Mouse (Mus musculus): Measurements from ENCODE around the gene Sgms1. TPM values are rescaled to one million over a fixed set of nuclear protein-coding genes. Genes with fewer than 3 reads are reported as not detected.
"Not testable (repeated sequence)": the region's sequence is repeated elsewhere in the genome, so short reads cannot be mapped to it uniquely, and the experiment has no call there.

Sgms1 gene
- polyA plus RNA-seq, 1 experiment from 2014 or later: 31.4 TPM

- peaks cover 26% of the 10 kb centered on the region for H3K4me1 ChIP-seq (replicated peaks; ENCODE audit: control insufficient read depth, insufficient read depth, low read length)
- H3K27ac ChIP-seq (ENCODE audit: low read depth, low read length): no peak overlapping the region
- no peak for ATAC-seq (replicated peaks; ENCODE audit: low FRiP score)
- no peak overlapping the region for H3K9ac ChIP-seq (ENCODE audit: low read depth, low read length)
- no peaks in the 10 kb centered on the region for H3K36me3 ChIP-seq (ENCODE audit: control insufficient read depth, insufficient read depth, low read length)
- 55% methylated on average over 3 of the region's 3 CpGs for WGBS
- DNase-seq (ENCODE audit: low spot score): no peak
- no peak overlapping the region for H3K4me2 ChIP-seq
- H3K27me3 ChIP-seq (replicated peaks; ENCODE audit: control insufficient read depth, insufficient read depth, low read length): no peaks in the 10 kb centered on the region
- H3K9me3 ChIP-seq (ENCODE audit: control insufficient read depth, low read length): no peaks in the 10 kb centered on the region
- H3K4me3 ChIP-seq (ENCODE audit: low read depth, low read length): no peak overlapping the region
These were observed 67.0 kb downstream of the Sgms1 start for GRCm38 (mm10) chr19:32322429-32323035.

- H3K9ac ChIP-seq (ENCODE audit: low read depth, low read length): no peak overlapping the region
- H3K27me3 ChIP-seq (replicated peaks; ENCODE audit: control insufficient read depth, insufficient read depth, low read length): no peaks in the 10 kb centered on the region
- no peak overlapping the region for H3K27ac ChIP-seq (ENCODE audit: low read depth, low read length)
- H3K4me1 ChIP-seq (replicated peaks; ENCODE audit: control insufficient read depth, insufficient read depth, low read length): peaks cover 21% of the 10 kb centered on the region
- H3K36me3 ChIP-seq (ENCODE audit: control insufficient read depth, insufficient read depth, low read length): no peaks in the 10 kb centered on the region
- H3K9me3 ChIP-seq (ENCODE audit: control insufficient read depth, low read length): no peaks in the 10 kb centered on the region
- ATAC-seq (replicated peaks; ENCODE audit: low FRiP score) (0 out of 2 replicates have a peak, but pooled peaks have one; percentile 36), DNase-seq (ENCODE audit: low spot score) (peak; percentile 48)
- no peak overlapping the region for H3K4me3 ChIP-seq (ENCODE audit: low read depth, low read length)
- H3K4me2 ChIP-seq: peak overlapping the region; percentile 11; the same call in 1 of the 2 replicates
- 52% methylated on average over 4 of the region's 4 CpGs for WGBS
These were observed 69.2 kb downstream of the Sgms1 start for GRCm38 (mm10) chr19:32320366-32320666.

GRCm38 (mm10) chr19:32319531-32320365, 69.8 kb downstream of the Sgms1 start:
- DNase-seq (ENCODE audit: low spot score): no peak
- ATAC-seq (replicated peaks; ENCODE audit: low FRiP score): no peak
- Histone ChIP-seq H3K4me1 (replicated peaks; ENCODE audit: control insufficient read depth, insufficient read depth, low read length) (peaks cover 18% of the 10 kb centered on the region), H3K36me3 (ENCODE audit: control insufficient read depth, insufficient read depth, low read length) (no peaks in the 10 kb centered on the region), H3K9me3 (ENCODE audit: control insufficient read depth, low read length) (no peaks in the 10 kb centered on the region), H3K27me3 (replicated peaks; ENCODE audit: control insufficient read depth, insufficient read depth, low read length) (no peaks in the 10 kb centered on the region), H3K9ac (ENCODE audit: low read depth, low read length) (no peak overlapping the region), H3K4me3 (ENCODE audit: low read depth, low read length) (no peak overlapping the region), H3K27ac (ENCODE audit: low read depth, low read length) (no peak overlapping the region), H3K4me2 (peak overlapping the region; percentile 11; the same call in 1 of the 2 replicates)
- WGBS: 62% methylated on average over 12 of the region's 12 CpGs

- Histone ChIP-seq H3K27ac (ENCODE audit: low read depth, low read length) (peak overlapping the region; percentile 46; the same call in 1 of the 2 replicates), H3K36me3 (ENCODE audit: control insufficient read depth, insufficient read depth, low read length) (no peaks in the 10 kb centered on the region), H3K9ac (ENCODE audit: low read depth, low read length) (no peak overlapping the region), H3K4me3 (ENCODE audit: low read depth, low read length) (no peak overlapping the region), H3K9me3 (ENCODE audit: control insufficient read depth, low read length) (no peaks in the 10 kb centered on the region), H3K4me2 (no peak overlapping the region), H3K4me1 (replicated peaks; ENCODE audit: control insufficient read depth, insufficient read depth, low read length) (peaks cover 18% of the 10 kb centered on the region), H3K27me3 (replicated peaks; ENCODE audit: control insufficient read depth, insufficient read depth, low read length) (no peaks in the 10 kb centered on the region)
- DNase-seq (ENCODE audit: low spot score): no peak
- ATAC-seq (replicated peaks; ENCODE audit: low FRiP score): no peak
- 54% methylated on average over 1 of the region's 1 CpGs for WGBS
These were observed 70.5 kb downstream of the Sgms1 start for GRCm38 (mm10) chr19:32319057-32319456.

- not testable (repeated sequence) for H3K27ac ChIP-seq (ENCODE audit: low read depth, low read length); H3K9ac ChIP-seq (ENCODE audit: low read depth, low read length); H3K36me3 ChIP-seq (ENCODE audit: control insufficient read depth, insufficient read depth, low read length); ATAC-seq (replicated peaks; ENCODE audit: low FRiP score); H3K4me3 ChIP-seq (ENCODE audit: low read depth, low read length); H3K4me2 ChIP-seq; H3K27me3 ChIP-seq (replicated peaks; ENCODE audit: control insufficient read depth, insufficient read depth, low read length); DNase-seq (ENCODE audit: low spot score); H3K9me3 ChIP-seq (ENCODE audit: control insufficient read depth, low read length)
- H3K4me1 ChIP-seq (replicated peaks; ENCODE audit: control insufficient read depth, insufficient read depth, low read length): peaks cover 18% of the 10 kb centered on the region
- WGBS: 63% methylated on average over 1 of the region's 1 CpGs
These were observed 72.2 kb downstream of the Sgms1 start for GRCm38 (mm10) chr19:32317347-32317746.

GRCm38 (mm10) chr19:32313304-32313703, 76.2 kb downstream of the Sgms1 start:
- Histone ChIP-seq H3K27ac (ENCODE audit: low read depth, low read length) (no peak overlapping the region), H3K4me1 (replicated peaks; ENCODE audit: control insufficient read depth, insufficient read depth, low read length) (no peaks in the 10 kb centered on the region), H3K36me3 (ENCODE audit: control insufficient read depth, insufficient read depth, low read length) (no peaks in the 10 kb centered on the region), H3K27me3 (replicated peaks; ENCODE audit: control insufficient read depth, insufficient read depth, low read length) (no peaks in the 10 kb centered on the region), H3K4me2 (no peak overlapping the region), H3K4me3 (ENCODE audit: low read depth, low read length) (no peak overlapping the region), H3K9ac (ENCODE audit: low read depth, low read length) (no peak overlapping the region), H3K9me3 (ENCODE audit: control insufficient read depth, low read length) (no peaks in the 10 kb centered on the region)
- no peak for ATAC-seq (replicated peaks; ENCODE audit: low FRiP score)
- 82% methylated on average over 4 of the region's 4 CpGs for WGBS
- DNase-seq (ENCODE audit: low spot score): no peak

- Histone ChIP-seq H3K4me2 (no peak overlapping the region), H3K4me3 (ENCODE audit: low read depth, low read length) (no peak overlapping the region), H3K36me3 (ENCODE audit: control insufficient read depth, insufficient read depth, low read length) (no peaks in the 10 kb centered on the region), H3K27me3 (replicated peaks; ENCODE audit: control insufficient read depth, insufficient read depth, low read length) (no peaks in the 10 kb centered on the region), H3K9ac (ENCODE audit: low read depth, low read length) (no peak overlapping the region), H3K9me3 (ENCODE audit: control insufficient read depth, low read length) (no peaks in the 10 kb centered on the region), H3K27ac (ENCODE audit: low read depth, low read length) (no peak overlapping the region), H3K4me1 (replicated peaks; ENCODE audit: control insufficient read depth, insufficient read depth, low read length) (no peaks in the 10 kb centered on the region)
- WGBS: 91% methylated on average over 5 of the region's 5 CpGs
- DNase-seq (ENCODE audit: low spot score): no peak
- no peak for ATAC-seq (replicated peaks; ENCODE audit: low FRiP score)
These were observed 77.8 kb downstream of the Sgms1 start for GRCm38 (mm10) chr19:32311762-32312161.

- Histone ChIP-seq H3K36me3 (ENCODE audit: control insufficient read depth, insufficient read depth, low read length) (no peaks in the 10 kb centered on the region), H3K27ac (ENCODE audit: low read depth, low read length) (no peak overlapping the region), H3K27me3 (replicated peaks; ENCODE audit: control insufficient read depth, insufficient read depth, low read length) (no peaks in the 10 kb centered on the region), H3K9me3 (ENCODE audit: control insufficient read depth, low read length) (no peaks in the 10 kb centered on the region), H3K4me3 (ENCODE audit: low read depth, low read length) (no peak overlapping the region), H3K4me2 (no peak overlapping the region), H3K4me1 (replicated peaks; ENCODE audit: control insufficient read depth, insufficient read depth, low read length) (no peaks in the 10 kb centered on the region), H3K9ac (ENCODE audit: low read depth, low read length) (no peak overlapping the region)
- WGBS: 82% methylated on average over 3 of the region's 3 CpGs
- DNase-seq (ENCODE audit: low spot score) (no peak), ATAC-seq (replicated peaks; ENCODE audit: low FRiP score) (no peak)
These were observed 78.5 kb downstream of the Sgms1 start for GRCm38 (mm10) chr19:32311063-32311462.

- no peaks in the 10 kb centered on the region for H3K27me3 ChIP-seq (replicated peaks; ENCODE audit: control insufficient read depth, insufficient read depth, low read length)
- ATAC-seq (replicated peaks; ENCODE audit: low FRiP score): no peak
- H3K36me3 ChIP-seq (ENCODE audit: control insufficient read depth, insufficient read depth, low read length): no peaks in the 10 kb centered on the region
- WGBS: 90% methylated on average over 5 of the region's 5 CpGs
- H3K4me1 ChIP-seq (replicated peaks; ENCODE audit: control insufficient read depth, insufficient read depth, low read length): no peaks in the 10 kb centered on the region
- H3K27ac ChIP-seq (ENCODE audit: low read depth, low read length): no peak overlapping the region
- H3K9ac ChIP-seq (ENCODE audit: low read depth, low read length): no peak overlapping the region
- no peaks in the 10 kb centered on the region for H3K9me3 ChIP-seq (ENCODE audit: control insufficient read depth, low read length)
- DNase-seq (ENCODE audit: low spot score): no peak
- H3K4me3 ChIP-seq (ENCODE audit: low read depth, low read length): no peak overlapping the region
- no peak overlapping the region for H3K4me2 ChIP-seq
These were observed 79.0 kb downstream of the Sgms1 start for GRCm38 (mm10) chr19:32310483-32310882.

Data from liver, embryonic 11.5 days (tissue).